Mouse (Mus musculus): Measurements from ENCODE around the gene Ndufc1.
"Not testable (repeated sequence)": the region's sequence is repeated elsewhere in the genome, so short reads cannot be mapped to it uniquely, and the experiment has no call there.

The Ndufc1 gene

DNA sequence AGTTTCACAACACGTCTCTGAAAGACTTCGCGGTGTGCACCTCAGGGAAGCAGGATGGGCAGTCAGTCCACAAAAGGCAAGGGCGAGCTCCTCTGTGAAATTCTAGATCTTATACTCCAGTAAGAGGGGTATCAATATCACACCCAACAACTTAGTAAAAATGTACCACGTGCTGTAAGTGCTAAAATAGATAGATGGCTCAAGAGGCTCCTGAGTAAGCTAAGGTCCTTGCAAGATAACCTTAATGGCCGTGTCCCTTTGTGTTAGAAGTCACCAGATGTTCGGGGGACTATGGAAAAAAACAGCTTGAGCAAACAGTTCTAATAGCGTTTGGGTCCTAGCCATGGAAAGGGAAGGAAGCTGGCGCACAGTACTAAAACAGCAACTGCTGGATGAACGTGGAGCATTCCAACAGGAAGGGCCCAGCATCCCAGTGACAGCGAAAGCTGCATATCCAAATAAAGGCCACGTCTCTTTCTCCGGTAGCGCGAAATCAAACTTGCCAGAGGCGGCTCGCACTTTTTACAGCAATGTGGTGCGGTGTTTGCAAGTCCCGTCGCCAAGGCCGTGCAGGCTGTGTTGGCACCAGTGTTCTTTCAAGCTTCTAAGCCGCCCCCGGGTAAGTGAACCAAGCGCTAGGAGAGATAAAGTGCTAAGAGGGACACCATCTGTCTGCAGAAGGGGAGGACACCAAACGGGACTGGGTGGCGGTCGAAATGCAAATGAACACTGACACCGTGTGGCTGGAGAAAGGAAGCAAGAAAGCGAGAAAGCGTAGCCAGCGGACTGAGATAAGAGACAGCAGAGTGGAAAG is 43.9 kb downstream of the Ndufc1 start:
- DNase-seq: peak; percentile 83 to 84

DNA sequence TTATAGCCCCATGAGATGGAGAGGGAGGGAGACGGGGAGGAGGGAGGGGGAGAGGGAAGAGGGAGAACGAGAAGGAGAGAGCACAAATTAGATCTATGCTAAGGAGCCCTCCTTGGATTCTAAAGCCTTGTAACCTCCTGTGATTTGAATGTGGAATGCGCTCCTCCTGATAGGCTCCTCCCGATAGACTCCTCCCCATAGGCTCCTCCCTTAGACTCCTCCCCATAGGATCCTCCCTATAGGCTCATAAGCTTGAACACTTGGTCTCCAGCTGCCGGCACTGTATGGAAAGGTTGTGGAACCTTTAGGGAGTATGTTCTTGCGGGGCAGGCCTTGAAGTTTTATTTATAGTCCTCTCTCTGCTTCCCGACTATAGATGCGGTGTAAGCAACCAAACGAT is 47.7 kb downstream of the Ndufc1 start:
- DNase-seq: no peak

DNA sequence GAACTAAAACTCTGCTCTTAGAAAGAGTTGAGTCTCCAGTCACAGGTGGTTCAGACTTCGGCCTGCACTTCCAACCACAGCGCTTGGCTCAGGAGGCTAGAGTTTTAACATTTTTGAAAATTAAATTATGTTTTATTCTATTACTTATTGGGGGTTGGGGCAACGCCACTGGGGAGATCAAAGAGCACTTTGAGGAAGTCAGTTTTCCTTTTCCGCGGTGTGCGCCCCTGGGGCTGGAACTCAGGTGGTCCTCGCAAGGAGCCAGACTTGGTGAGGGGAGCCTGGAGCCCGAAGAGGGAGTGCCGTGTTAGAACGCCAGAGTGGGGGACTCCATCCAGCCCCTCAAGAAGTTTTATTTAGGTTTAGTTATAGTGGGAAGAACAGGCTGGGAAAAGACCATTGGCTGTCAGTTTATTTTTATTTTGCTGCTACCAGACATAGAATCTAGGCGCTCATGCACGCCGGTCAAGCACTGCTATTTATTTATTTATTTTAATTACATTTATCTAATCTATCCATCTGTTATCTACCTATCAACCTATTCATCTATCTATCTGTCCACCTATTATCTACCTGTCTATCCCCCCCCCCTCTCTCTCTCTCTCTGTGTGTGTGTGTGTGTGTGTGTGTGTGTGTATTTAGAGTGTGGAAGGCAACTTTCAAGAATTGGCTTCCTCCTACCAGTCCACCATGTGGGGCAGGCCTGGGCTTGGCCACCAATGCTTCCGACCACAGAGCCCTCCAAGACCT is 49.1 kb downstream of the Ndufc1 start:
- no peak for DNase-seq

DNA sequence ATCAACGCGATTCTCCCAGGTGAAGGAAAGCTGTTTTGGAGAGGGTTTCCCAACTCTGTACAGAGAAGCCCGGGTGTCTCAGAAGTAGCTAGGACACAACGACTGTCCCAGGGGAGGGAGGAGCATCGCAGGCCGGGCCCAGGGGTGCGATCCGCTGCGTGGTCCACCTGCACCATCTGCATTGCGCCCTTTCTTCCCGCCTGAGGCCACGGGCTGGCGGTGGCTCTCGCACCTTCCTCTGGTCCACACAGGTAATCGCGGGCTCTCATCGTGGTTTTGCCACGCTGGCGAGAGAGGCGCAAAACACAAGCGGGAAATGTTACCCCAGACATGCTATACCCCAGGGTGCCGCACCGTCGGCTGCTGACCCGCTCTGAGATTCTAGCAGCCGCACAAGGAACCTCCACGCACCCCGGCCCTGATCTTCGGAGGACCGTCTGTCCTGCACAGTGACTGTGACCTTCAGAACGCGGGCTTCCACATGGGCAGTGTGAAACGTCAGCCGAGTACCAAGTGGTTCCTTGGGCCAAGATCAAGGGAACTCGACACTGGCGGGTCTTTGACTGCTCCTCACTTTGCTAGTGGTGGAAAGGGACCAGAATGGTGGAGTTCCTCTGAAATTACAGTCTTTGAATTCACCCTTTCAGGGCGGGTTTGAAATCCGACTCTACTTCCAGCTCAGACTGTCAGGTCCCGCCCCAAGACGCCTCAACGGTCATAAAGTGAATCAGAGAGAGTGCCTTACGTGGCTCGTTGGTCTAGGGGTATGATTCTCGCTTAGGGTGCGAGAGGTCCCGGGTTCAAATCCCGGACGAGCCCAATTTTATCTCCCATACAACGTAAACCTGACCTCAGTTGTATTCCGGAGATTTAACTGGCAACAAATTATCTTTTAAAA is 49.9 kb downstream of the Ndufc1 start:
- peak; percentile 62 to 81 for DNase-seq

DNA sequence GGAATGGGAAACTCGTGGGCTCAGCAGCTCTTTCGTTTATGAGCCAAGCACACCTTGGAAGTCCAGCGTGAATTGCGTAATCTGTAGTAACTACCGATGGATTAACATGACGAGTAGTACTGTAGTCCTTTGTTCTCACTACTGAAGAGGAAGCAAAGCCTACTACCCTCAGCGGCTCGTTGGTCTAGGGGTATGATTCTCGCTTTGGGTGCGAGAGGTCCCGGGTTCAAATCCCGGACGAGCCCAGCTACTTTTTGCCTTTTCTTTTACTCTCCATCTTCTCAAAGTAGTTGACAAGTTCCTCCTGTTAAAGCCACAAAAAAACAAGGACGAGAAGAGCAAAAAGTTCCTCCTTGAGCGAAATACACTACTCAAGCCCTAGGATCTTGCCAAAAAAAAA is 50.6 kb downstream of the Ndufc1 start:
- peak; percentile 36 to 77 for DNase-seq

DNA sequence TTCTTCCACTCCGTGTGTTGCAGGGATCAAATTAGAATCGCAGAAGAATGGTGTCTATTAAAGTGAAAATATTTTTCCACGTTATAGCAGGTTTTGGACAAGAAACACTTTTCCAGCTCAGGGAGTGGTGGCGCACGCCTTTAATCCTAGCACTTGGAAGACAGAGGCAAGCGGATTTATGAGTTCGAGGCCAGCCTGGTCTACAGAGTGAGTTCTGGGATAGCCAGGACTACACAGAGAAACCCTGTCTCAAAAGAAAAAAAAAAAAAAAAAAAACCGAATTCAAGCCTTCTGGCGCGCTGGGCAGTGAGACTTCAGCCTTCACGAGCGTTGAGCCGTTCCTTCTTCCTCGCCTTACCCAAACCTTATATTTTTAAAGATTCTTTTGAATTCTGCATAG is 51.2 kb downstream of the Ndufc1 start:
- no peak for DNase-seq

DNA sequence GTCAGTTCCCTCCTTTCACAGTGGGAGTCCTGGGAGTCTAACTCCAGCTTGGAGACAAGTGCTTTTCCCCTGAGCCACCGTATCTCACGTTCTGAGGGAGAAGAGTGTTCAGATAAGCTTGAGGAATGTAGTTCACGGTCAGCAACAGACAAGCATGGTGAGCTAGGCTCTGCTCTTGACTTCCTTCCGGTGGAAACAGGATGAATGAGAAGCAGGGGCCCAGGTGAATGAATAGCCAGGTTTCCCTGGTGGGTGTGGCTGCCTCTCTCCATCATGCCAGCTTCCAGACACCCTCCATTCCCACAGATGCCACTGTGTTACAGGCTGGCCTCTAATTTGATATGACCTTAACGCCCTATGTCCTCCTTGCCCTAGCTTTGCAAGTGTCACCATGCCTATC is 51.7 kb downstream of the Ndufc1 start:
- DNase-seq: no peak

DNA sequence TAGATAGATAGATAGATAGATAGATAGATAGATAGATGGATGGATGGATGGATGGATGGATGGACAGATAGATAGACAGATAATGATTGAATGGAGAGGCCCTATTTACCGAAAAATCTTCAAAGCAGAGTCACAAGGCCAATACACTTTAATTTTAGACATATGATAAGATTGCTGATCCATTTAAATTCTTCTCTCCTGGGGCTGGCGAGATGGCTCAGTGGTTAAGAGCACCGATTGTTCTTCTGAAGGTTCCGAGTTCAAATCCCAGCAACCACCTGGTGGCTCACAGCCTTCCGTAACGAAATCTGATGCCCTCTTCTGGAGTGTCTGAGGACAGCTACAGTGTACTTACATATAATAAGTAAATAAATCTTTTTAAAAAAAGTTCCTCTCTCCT is 53.8 kb downstream of the Ndufc1 start:
- DNase-seq: not testable (repeated sequence)

All from lung, postnatal 4 days (tissue).